8 mouse cellular contexts compared by ENCODE assay signal in the genomic region with DNA sequence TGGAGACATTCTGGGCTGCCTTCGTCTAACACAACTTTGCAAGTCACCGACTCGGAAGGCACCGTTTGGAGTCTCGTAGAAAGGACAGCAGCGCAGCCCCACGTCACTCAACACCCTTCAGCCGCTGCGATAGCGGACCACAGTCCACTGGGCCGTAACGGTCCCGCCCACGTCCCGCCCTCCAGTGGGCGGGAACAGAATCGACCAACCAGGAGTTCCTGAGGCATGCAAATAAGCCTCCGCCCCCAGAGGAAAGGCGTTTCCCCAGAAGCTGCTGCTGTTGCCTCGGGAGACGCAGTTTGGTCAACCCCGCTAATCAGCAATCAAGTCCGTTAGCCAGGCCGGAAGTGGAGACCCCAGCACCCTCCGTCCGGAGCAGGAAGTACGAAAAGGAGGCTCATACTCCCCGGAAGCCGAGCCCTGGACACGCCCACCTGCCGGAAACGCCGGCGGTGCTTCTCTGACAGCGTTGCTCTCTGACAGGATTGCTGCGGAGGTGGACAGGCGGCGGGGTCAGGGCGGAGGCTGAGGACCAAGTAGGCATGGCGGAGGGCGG. TPM values are rescaled to one million over a fixed set of nuclear protein-coding genes. Genes with fewer than 3 reads are reported as not detected.
A peak's percentile ranks its signal among the peaks of the same experiment; 100 is the strongest.
DNase-seq lines count a peak whose midpoint lies in the region; ATAC-seq lines count a peak whose summit lies in the region.

Asb1 (plus strand) TSS at position 274 of the 556 bp plus-strand sequence.

- H3K4me3 ChIP-seq in hindbrain, embryonic 12.5 days, result peak within 1 kb of the TSS; percentile 94

- peak within 1 kb of the TSS; percentile 81 for H3K27ac ChIP-seq in hindbrain, embryonic 12.5 days

- DNase-seq in NIH3T3 (ENCODE audit: low read depth), result peak; percentile 99
- peak; percentile 95 to 96 for DNase-seq in cerebellum, postnatal 10 days
- peak; percentile 92 to 94 for DNase-seq in frontal cortex, postnatal 10 days (ENCODE audit: low spot score in 2 of 2)
- DNase-seq in layer of hippocampus, postnatal 14 days (ENCODE audit: low spot score in 2 of 2), result peak; percentile 87 to 95
- peak; percentile 94 for DNase-seq in lung, postnatal 14 days
- DNase-seq in retina, adult 2 months (ENCODE audit: low read depth, low spot score), result peak; percentile 86
- peak; percentile 87 to 89 for DNase-seq in thymus, postnatal 36 days

- peaks cover 8% of the 10 kb centered on the region for H3K36me3 ChIP-seq in hindbrain, embryonic 12.5 days

- under 1% methylated on average over 41 of the region's 41 CpGs for WGBS in hindbrain, embryonic 12.5 days

- peaks cover 20% of the 10 kb centered on the region for H3K4me1 ChIP-seq in hindbrain, embryonic 12.5 days

- peak within 1 kb of the TSS; percentile 91 for H3K9ac ChIP-seq in hindbrain, embryonic 12.5 days

- peak; percentile 97 for ATAC-seq in hindbrain, embryonic 12.5 days (ENCODE audit: low FRiP score)

- peaks cover 34% of the 10 kb centered on the region for H3K27me3 ChIP-seq in hindbrain, embryonic 12.5 days

- no peaks in the 10 kb centered on the region for H3K9me3 ChIP-seq in hindbrain, embryonic 12.5 days (replicated peaks)

- peak within 1 kb of the TSS; percentile 96 for H3K4me2 ChIP-seq in hindbrain, embryonic 12.5 days (replicated peaks)

RNA-seq across cellular contexts. Expression of gene Asb1, which starts in this region (rescaled TPM):
- 14.8 and 17.7 TPM in 2 replicates for polyA plus RNA-seq in hindbrain, embryonic 12.5 days (2016; fragmentation: Nextera tagmentation; extraction: Ambion mirVana)
- 10 to 100 TPM; 44.6 to 48.5 TPM for total RNA-seq in layer of hippocampus, postnatal 14 days (2021)

Comparison
In these comparisons a context has a peak if more than half of its experiments do, and no peak if none do; other contexts are left out.
1. Peak in every context shown above with its lines: DNase-seq, ATAC-seq, H3K4me3 ChIP-seq and H3K27ac ChIP-seq.